Mouse (Mus musculus) midbrain, embryonic 14.5 days (tissue): ENCODE results near the gene Tcf12. TPM values are rescaled to one million over a fixed set of nuclear protein-coding genes. Genes with fewer than 3 reads are reported as not detected.
A peak's percentile ranks its signal among the peaks of the same experiment; 100 is the strongest.

Experiments used
- ATAC-seq: fragments of 200-750 bp; cut with Nextera tagmentation; 2 replicates; pipeline ENCODE4 v1.8.0; 2017; ENCODE audit warnings: moderate number of reproducible peaks, moderate library complexity; ENCODE audit not compliant: low FRiP score, low TSS enrichment
- DNase-seq: peaks from one replicate; pipeline ENCODE4 v3.0.0-alpha.2; 2015
- H3K27ac ChIP-seq: fragments of 300-500 bp; sonication (generic); replicated peaks from 2 replicates; pipeline ENCODE4 v1.5.1; 2014; ENCODE audit warnings: mild to moderate bottlenecking, low read depth, low read length, moderate library complexity
- H3K27me3 ChIP-seq: fragments of 300-500 bp; sonication (generic); 2 replicates; pipeline ENCODE4 v1.6.1; 2014; ENCODE audit warnings: low read length, control low read depth, mixed read lengths; ENCODE audit not compliant: control insufficient read depth, insufficient read depth
- H3K36me3 ChIP-seq: fragments of 300-500 bp; sonication (generic); 2 replicates; pipeline ENCODE4 v1.6.1; 2014; ENCODE audit warnings: low read length, control low read depth; ENCODE audit not compliant: control insufficient read depth, insufficient read depth
- H3K4me1 ChIP-seq: fragments of 300-500 bp; sonication (generic); 2 replicates; pipeline ENCODE4 v1.6.1; 2014; ENCODE audit warnings: mild to moderate bottlenecking, antibody characterized with exemption, low read length, control low read depth; ENCODE audit not compliant: control insufficient read depth, insufficient read depth
- H3K4me2 ChIP-seq: fragments of 300-500 bp; sonication (generic); 2 replicates; pipeline ENCODE4 v1.6.1; 2014; ENCODE audit warnings: mild to moderate bottlenecking, low read length, moderate library complexity
- H3K4me3 ChIP-seq: fragments of 300-500 bp; sonication (generic); replicated peaks from 2 replicates; pipeline ENCODE4 v1.5.1; 2014; ENCODE audit warnings: low read depth, low read length
- H3K9ac ChIP-seq: fragments of 300-500 bp; sonication (generic); replicated peaks from 2 replicates; pipeline ENCODE4 v1.6.1; 2014; ENCODE audit warnings: mild to moderate bottlenecking, low read length, moderate library complexity
- H3K9me3 ChIP-seq: fragments of 300-500 bp; sonication (generic); 2 replicates; pipeline ENCODE4 v1.6.1; 2016; ENCODE audit warnings: low read length, control low read depth, mixed read lengths; ENCODE audit not compliant: control insufficient read depth
- WGBS: fragments of 180-500 bp; shearing (Covaris S2); extraction: QIAGEN DNeasy Blood & Tissue Kit; methylation state at CpG from one replicate; pipeline ENCODE4 v1.1.7; 2014; 5-methylcytosine and 5-hydroxymethylcytosine counted together
- polyA plus RNA-seq: library from polyadenylated mRNA; unstranded; fragments of >200 nt; fragmentation: Nextera tagmentation; extraction: Ambion mirVana; gene quantifications from 2 replicates; pipeline ENCODE4 v1.2.1, GENCODE M21; 2014

Gene Tcf12
- polyA plus RNA-seq, 1 experiment from 2014 or later = 93.6 TPM

DNA sequence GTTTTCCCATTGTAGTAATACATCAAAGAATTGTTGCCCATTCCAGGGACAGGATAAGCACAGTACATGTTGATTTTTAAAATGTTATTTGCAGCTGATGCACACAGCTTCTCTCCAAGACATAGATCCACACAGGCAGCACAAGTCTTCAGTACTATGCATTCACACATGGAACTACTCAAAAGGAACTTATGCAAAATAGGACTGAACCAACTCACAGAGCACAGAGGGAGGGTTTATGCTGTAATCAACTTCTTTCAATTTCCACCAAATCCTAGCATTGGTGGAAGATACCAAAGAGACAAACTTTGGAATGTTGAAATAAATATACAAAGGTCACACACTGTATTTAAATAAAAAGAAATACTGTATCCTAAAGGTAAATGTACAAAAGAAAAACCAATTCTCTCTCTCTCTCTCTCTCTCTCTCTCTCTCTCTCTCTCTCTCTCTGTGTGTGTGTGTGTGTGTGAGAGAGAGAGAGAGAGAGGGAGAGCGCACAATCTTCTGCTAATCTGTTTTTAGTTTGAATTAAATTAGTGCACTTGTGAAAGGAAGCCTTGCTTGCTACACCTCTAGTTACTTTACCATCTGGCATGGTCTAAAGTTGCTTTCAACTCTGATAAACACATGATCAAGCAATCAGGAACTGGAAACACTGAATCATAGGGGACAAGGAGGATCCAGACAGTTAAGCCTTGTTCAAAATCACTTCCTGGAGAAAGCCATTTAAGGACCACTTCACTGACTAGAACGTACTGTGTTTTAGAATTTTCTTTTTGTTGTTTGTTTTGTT lies 215.5 kb downstream of the Tcf12 start:
- Histone ChIP-seq H3K9me3 (no peaks in the 10 kb centered on the region), H3K36me3 (no peaks in the 10 kb centered on the region), H3K4me1 (peaks cover 44% of the 10 kb centered on the region), H3K27me3 (no peaks in the 10 kb centered on the region), H3K27ac (peak overlapping the region; percentile 68), H3K9ac (0 out of 2 replicates have a peak overlapping the region, but pooled peaks have one; percentile 2), H3K4me3 (peak overlapping the region; percentile 35), H3K4me2 (peak overlapping the region; percentile 51)
- ATAC-seq (peak; percentile 81), DNase-seq (peak; percentile 84)
- under 1% methylated on average over 2 of the region's 2 CpGs for WGBS

DNA sequence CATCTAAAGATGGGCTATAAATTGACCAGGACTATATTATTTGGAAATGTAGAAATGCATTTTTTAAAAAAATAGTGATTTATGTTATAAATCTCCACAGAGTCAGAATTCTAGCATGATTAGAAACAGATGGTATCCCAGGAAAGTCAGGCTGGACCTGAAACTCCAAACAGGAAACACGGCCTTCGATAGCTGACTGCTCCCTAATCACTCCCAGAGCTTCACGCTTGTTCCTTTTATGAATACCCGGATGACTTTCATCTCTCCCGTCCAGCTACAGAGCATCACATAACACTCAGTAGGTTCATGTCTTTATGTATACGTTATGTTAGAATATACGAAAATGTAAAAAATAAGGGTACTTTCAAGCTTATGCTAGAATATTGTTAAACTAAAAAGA lies 216.4 kb downstream of the Tcf12 start:
- Histone ChIP-seq H3K9ac (no peak overlapping the region; the same call in 1 of the 2 replicates), H3K4me2 (peak overlapping the region; percentile 51), H3K4me1 (peaks cover 44% of the 10 kb centered on the region), H3K4me3 (peak overlapping the region; percentile 35), H3K27ac (no peak overlapping the region; the same call in 1 of the 2 replicates), H3K36me3 (no peaks in the 10 kb centered on the region), H3K27me3 (no peaks in the 10 kb centered on the region), H3K9me3 (no peaks in the 10 kb centered on the region)
- ATAC-seq = no peak
- 2% methylated on average over 7 of the region's 7 CpGs for WGBS
- peak; percentile 81 for DNase-seq

DNA sequence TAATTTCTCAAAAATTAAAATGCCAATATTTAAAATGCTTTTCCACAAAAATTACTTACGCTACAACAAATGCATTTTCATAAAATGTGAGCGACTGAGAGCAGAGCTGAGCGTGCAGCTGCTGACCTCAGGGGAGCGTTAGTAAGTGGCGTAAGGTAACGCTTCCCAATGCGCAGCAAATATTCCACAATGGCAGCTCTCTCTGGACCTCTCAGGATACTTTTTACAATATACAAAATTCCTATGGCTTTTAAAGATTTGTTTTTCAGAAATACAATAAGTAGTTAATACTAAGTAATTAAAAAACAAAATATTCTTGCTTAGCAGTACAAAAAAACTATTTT lies 216.8 kb downstream of the Tcf12 start:
- peak overlapping the region; percentile 47 for H3K9ac ChIP-seq
- H3K27me3 ChIP-seq = no peaks in the 10 kb centered on the region
- H3K9me3 ChIP-seq = no peaks in the 10 kb centered on the region
- peak; percentile 64 for DNase-seq
- H3K4me2 ChIP-seq = peak overlapping the region; percentile 51
- 6% methylated on average over 7 of the region's 7 CpGs for WGBS
- ATAC-seq = no peak
- no peaks in the 10 kb centered on the region for H3K36me3 ChIP-seq
- peaks cover 44% of the 10 kb centered on the region for H3K4me1 ChIP-seq
- H3K27ac ChIP-seq = peak overlapping the region; percentile 75
- peak overlapping the region; percentile 35 for H3K4me3 ChIP-seq

DNA sequence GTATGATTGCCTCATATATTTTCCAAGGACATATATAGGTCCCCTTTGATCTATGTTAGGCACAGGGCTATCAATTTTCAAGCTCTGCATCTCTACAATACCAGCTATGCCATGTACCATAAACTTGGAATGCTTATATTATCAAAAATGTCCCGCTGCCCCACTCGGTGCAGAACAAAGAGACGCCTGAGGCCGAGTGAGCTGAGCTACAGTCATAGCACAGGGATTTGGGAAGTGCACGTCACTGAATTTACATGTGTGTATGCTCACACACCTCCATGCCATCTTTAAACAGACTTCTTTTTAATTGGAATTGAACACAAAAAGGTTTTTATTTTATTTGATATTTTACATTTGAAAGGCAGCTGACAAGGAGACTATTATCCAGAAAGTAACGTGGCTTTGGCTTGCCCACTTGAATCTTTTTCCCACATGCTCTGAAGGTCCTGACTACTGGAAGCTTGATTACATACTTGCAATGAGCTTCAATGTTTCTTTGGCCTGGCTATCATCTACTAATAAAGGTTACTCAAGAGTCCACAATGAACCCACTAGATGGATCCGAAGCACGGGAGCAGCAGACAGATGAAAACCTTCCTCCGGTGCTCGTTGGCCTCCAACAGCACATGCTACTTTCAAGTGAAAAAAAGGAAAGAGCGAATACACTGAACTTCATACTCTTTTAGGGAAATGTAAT lies 217.3 kb downstream of the Tcf12 start:
- Histone ChIP-seq H3K36me3 (no peaks in the 10 kb centered on the region), H3K9me3 (no peaks in the 10 kb centered on the region), H3K4me1 (peaks cover 44% of the 10 kb centered on the region), H3K4me2 (peak overlapping the region; percentile 51), H3K9ac (peak overlapping the region; percentile 47), H3K4me3 (peak overlapping the region; percentile 35), H3K27me3 (no peaks in the 10 kb centered on the region), H3K27ac (peak overlapping the region; percentile 75)
- ATAC-seq (0 out of 2 replicates have a peak, but pooled peaks have one; percentile 72), DNase-seq (peak; percentile 77)
- 3% methylated on average over 11 of the region's 11 CpGs for WGBS

GRCm38 (mm10) chr9:71888450-71888849 lies 223.2 kb downstream of the Tcf12 start:
- no peaks in the 10 kb centered on the region for H3K27me3 ChIP-seq
- peak overlapping the region; percentile 20 for H3K4me2 ChIP-seq
- H3K27ac ChIP-seq = 0 out of 2 replicates have a peak overlapping the region, but pooled peaks have one; percentile 26
- WGBS = 21% methylated on average over 5 of the region's 5 CpGs
- H3K9ac ChIP-seq = no peak overlapping the region
- H3K9me3 ChIP-seq = no peaks in the 10 kb centered on the region
- no peak overlapping the region for H3K4me3 ChIP-seq
- H3K36me3 ChIP-seq = peaks cover under 1% of the 10 kb centered on the region; the same call in 1 of the 2 replicates
- DNase-seq (no peak), ATAC-seq (no peak)
- H3K4me1 ChIP-seq = peaks cover 11% of the 10 kb centered on the region; the same call in 1 of the 2 replicates

DNA sequence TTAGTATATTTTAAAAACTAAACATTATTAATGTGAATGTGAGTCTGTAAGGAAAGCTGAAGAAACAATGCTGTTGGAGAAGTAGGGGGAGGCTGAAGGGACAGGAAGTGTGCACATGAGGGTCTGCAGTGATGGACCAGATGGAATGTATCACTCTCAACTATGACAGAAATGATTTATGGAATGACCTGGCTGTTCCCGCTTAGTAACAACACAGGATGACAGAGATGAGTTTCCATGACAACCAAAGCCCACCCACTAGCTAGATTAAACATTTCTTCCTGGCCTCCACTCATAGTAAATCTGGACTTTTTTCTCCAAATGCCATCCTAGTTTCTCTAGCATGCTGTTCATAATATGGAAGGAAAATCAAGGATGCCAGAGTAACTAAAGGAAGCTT lies 231.0 kb downstream of the Tcf12 start:
- DNase-seq (peak; percentile 68), ATAC-seq (no peak)
- Histone ChIP-seq H3K9ac (no peak overlapping the region), H3K9me3 (no peaks in the 10 kb centered on the region), H3K27me3 (no peaks in the 10 kb centered on the region), H3K4me3 (no peak overlapping the region), H3K27ac (peak overlapping the region; percentile 53), H3K4me2 (no peak overlapping the region), H3K4me1 (peaks cover 25% of the 10 kb centered on the region), H3K36me3 (peaks cover 10% of the 10 kb centered on the region)
- WGBS = 3% methylated on average over 1 of the region's 1 CpGs

DNA sequence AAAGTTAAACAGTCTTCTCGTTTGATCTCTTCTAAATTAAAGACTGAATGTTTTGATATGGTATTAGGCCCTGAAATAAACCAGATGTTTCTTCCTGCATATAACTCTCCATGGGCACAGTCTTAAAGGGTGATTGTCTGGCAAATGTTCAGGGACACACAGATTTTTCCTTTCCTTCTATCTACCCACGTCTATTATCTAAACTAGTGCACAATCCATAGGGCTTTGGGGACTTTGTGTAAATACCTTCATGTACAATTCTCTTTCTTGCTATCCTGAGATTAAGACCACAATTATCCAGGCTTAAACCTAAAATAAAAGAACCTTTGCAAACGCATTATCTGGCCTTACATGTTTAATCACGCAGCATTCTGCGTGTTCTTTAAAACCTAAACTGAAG lies 231.7 kb downstream of the Tcf12 start:
- DNase-seq = peak; percentile 56
- Histone ChIP-seq H3K4me1 (peaks cover 25% of the 10 kb centered on the region), H3K36me3 (peaks cover 15% of the 10 kb centered on the region), H3K4me2 (no peak overlapping the region), H3K4me3 (no peak overlapping the region), H3K9ac (no peak overlapping the region), H3K27me3 (no peaks in the 10 kb centered on the region), H3K9me3 (no peaks in the 10 kb centered on the region), H3K27ac (peak overlapping the region; percentile 61)
- peak; percentile 31; the same call in 1 of the 2 replicates for ATAC-seq
- 5% methylated on average over 5 of the region's 5 CpGs for WGBS

GRCm38 (mm10) chr9:71879415-71879814 lies 232.3 kb downstream of the Tcf12 start:
- WGBS = 3% methylated on average over 2 of the region's 2 CpGs
- peaks cover 25% of the 10 kb centered on the region for H3K4me1 ChIP-seq

More at GRCm38 (mm10) chr9:71879415-71879814, 232.3 kb downstream of the Tcf12 start:
- Histone ChIP-seq H3K4me2 (no peak overlapping the region), H3K9me3 (no peaks in the 10 kb centered on the region), H3K9ac (no peak overlapping the region), H3K27me3 (no peaks in the 10 kb centered on the region), H3K36me3 (peaks cover 20% of the 10 kb centered on the region), H3K4me3 (no peak overlapping the region), H3K27ac (peak overlapping the region; percentile 42; the same call in 1 of the 2 replicates)
- DNase-seq = peak; percentile 68
- ATAC-seq = peak; percentile 71
